Mouse (Mus musculus): ENCODE data around the gene Qtrt1.

- TF ChIP-seq POLR2A (IDR thresholded peaks at IDR 0.05; ENCODE audit: low read depth, low read length) (no peak), CTCF (conservative IDR thresholded peaks at IDR 0.05 in 1 of 2, IDR thresholded peaks at IDR 0.05 in 1 of 2; ENCODE audit: low read depth in 2 of 2, low read length in 2 of 2) (no peak), ZNF384 (IDR thresholded peaks at IDR 0.05; ENCODE audit: low read depth, low read length) (no peak), MYC (IDR thresholded peaks at IDR 0.05; ENCODE audit: low read depth, low read length) (no peak)
Observed at GRCm38 (mm10) chr9:21434410-21434809, 22.8 kb downstream of the Qtrt1 start.

Data from CH12.LX (cell line).